Mouse (Mus musculus) myocyte (in vitro differentiated cells): Measurements from ENCODE around the gene Pip5k1a.

ENCODE experiments used
- CEBPB ChIP-seq: IDR thresholded peaks from 2 replicates; pipeline ENCODE4 v1.6.1; 2011; ENCODE audit warnings: mild to moderate bottlenecking, moderate library complexity; ENCODE audit not compliant: poor library complexity, insufficient read depth, severe bottlenecking
- E2F4 ChIP-seq: IDR thresholded peaks from one replicate; pipeline ENCODE4 v1.6.1; 2011; ENCODE audit warnings: mild to moderate bottlenecking, control low read depth, moderate library complexity; ENCODE audit not compliant: insufficient read depth
- MAX ChIP-seq: IDR thresholded peaks from one replicate; pipeline ENCODE4 v1.6.1; 2011; ENCODE audit warnings: low read depth, mild to moderate bottlenecking, control low read depth
- MYOD1 ChIP-seq, 3 experiments: IDR thresholded peaks; one replicate each; pipeline ENCODE4 v1.6.1; 2011; ENCODE audit warnings: control low read depth in 2 of 3, low read depth in 2 of 3, mild to moderate bottlenecking in 2 of 3, moderate library complexity in 1 of 3; ENCODE audit not compliant: insufficient read length in 2 of 3, control insufficient read depth in 1 of 3
- MYOG ChIP-seq, 3 experiments: IDR thresholded peaks; one replicate each; pipeline ENCODE4 v1.6.1; 2011; ENCODE audit warnings: control low read depth in 2 of 3, low read depth in 2 of 3, mild to moderate bottlenecking in 2 of 3; ENCODE audit not compliant: insufficient read length in 2 of 3, control insufficient read depth in 1 of 3, insufficient read depth in 1 of 3
- POLR2A ChIP-seq: IDR thresholded peaks from one replicate; pipeline ENCODE4 v1.6.1; 2011; ENCODE audit warnings: low read depth, mild to moderate bottlenecking, control low read depth, moderate library complexity; ENCODE audit not compliant: insufficient read length
- POLR2AphosphoS2 ChIP-seq: IDR thresholded peaks from one replicate; pipeline ENCODE4 v1.6.1; 2011; ENCODE audit warnings: low read depth, control low read depth; ENCODE audit not compliant: insufficient read length
- SRF ChIP-seq: IDR thresholded peaks from one replicate; pipeline ENCODE4 v1.6.1; 2011; ENCODE audit warnings: low read depth; ENCODE audit not compliant: control insufficient read depth, insufficient read length
- TCF12 ChIP-seq: IDR thresholded peaks from one replicate; pipeline ENCODE4 v1.6.1; 2011; ENCODE audit warnings: mild to moderate bottlenecking, control low read depth; ENCODE audit not compliant: poor library complexity, insufficient read depth, severe bottlenecking
- TCF3 ChIP-seq: IDR thresholded peaks from one replicate; pipeline ENCODE4 v1.6.1; 2011; ENCODE audit warnings: low read depth, control low read depth; ENCODE audit not compliant: insufficient read length
- USF1 ChIP-seq: IDR thresholded peaks from one replicate; pipeline ENCODE4 v1.6.1; 2011; ENCODE audit warnings: low read depth, mild to moderate bottlenecking, control low read depth, moderate library complexity

GRCm38 (mm10) chr3:95024551-95024950 is 82.2 kb downstream of the Pip5k1a start:
- TF ChIP-seq POLR2A, result no peak
- no peak for TF ChIP-seq POLR2AphosphoS2
- TF ChIP-seq TCF12, result no peak
- no peak for TF ChIP-seq USF1
- no peak for TF ChIP-seq TCF3
- TF ChIP-seq E2F4, result no peak
- no peak for TF ChIP-seq MYOD1 (IDR thresholded peaks at IDR 0.05; ENCODE audit: control insufficient read depth in 1 of 3, insufficient read length in 2 of 3, low read depth in 2 of 3)
- no peak for TF ChIP-seq MAX
- TF ChIP-seq CEBPB, result no peak
- TF ChIP-seq MYOG (IDR thresholded peaks at IDR 0.05; ENCODE audit: control insufficient read depth in 1 of 3, insufficient read depth in 1 of 3, insufficient read length in 2 of 3, low read depth in 2 of 3), result no peak
- no peak for TF ChIP-seq SRF
